Mouse (Mus musculus): ENCODE results near the gene Zdhhc5.

Zdhhc5 gene

GRCm38 (mm10) chr2:84714811-84715561 lies at the start of gene Zdhhc5:
Gene Zdhhc5, minus strand, starts transcription at chr2:84715180.
- DNase-seq (ENCODE audit: low read depth), result peak; percentile 100

- DNase-seq (ENCODE audit: low read depth), result no peak
These were observed 47.8 kb upstream of the Zdhhc5 start for GRCm38 (mm10) chr2:84762818-84763217.

GRCm38 (mm10) chr2:84762295-84762694 lies 47.3 kb upstream of the Zdhhc5 start:
- no peak for DNase-seq (ENCODE audit: low read depth)

GRCm38 (mm10) chr2:84761840-84762239 lies 46.9 kb upstream of the Zdhhc5 start:
- DNase-seq (ENCODE audit: low read depth), result no peak

- DNase-seq (ENCODE audit: low read depth), result no peak
These were observed 46.3 kb upstream of the Zdhhc5 start for GRCm38 (mm10) chr2:84761309-84761708.

- no peak for DNase-seq (ENCODE audit: low read depth)
These were observed 45.8 kb upstream of the Zdhhc5 start for GRCm38 (mm10) chr2:84760777-84761176.

GRCm38 (mm10) chr2:84758542-84759127 lies 43.7 kb upstream of the Zdhhc5 start:
- DNase-seq (ENCODE audit: low read depth), result peak; percentile 69

- no peak for DNase-seq (ENCODE audit: low read depth)
These were observed 42.2 kb upstream of the Zdhhc5 start for GRCm38 (mm10) chr2:84757026-84757682.

- no peak for DNase-seq (ENCODE audit: low read depth)
These were observed 41.3 kb upstream of the Zdhhc5 start for GRCm38 (mm10) chr2:84756245-84756644.

GRCm38 (mm10) chr2:84750115-84750514 lies 35.1 kb upstream of the Zdhhc5 start:
- DNase-seq (ENCODE audit: low read depth), result peak; percentile 76

GRCm38 (mm10) chr2:84744126-84744525 lies 29.1 kb upstream of the Zdhhc5 start:
- no peak for DNase-seq (ENCODE audit: low read depth)

- DNase-seq (ENCODE audit: low read depth), result peak; percentile 94
These were observed 28.6 kb upstream of the Zdhhc5 start, which contains the start of gene Gm19426 for GRCm38 (mm10) chr2:84743561-84743960. Gene Gm19426, minus strand, starts transcription at chr2:84743655.

- peak; percentile 80 for DNase-seq (ENCODE audit: low read depth)
These were observed 27.7 kb upstream of the Zdhhc5 start for GRCm38 (mm10) chr2:84742451-84743283.

- no peak for DNase-seq (ENCODE audit: low read depth)
These were observed 27.0 kb upstream of the Zdhhc5 start for GRCm38 (mm10) chr2:84741841-84742450.

GRCm38 (mm10) chr2:84740608-84741333 lies 25.8 kb upstream of the Zdhhc5 start:
- peak; percentile 73 for DNase-seq (ENCODE audit: low read depth)

GRCm38 (mm10) chr2:84738271-84738911 lies 23.4 kb upstream of the Zdhhc5 start:
- DNase-seq (ENCODE audit: low read depth), result peak; percentile 53

- DNase-seq (ENCODE audit: low read depth), result peak; percentile 41
These were observed 22.5 kb upstream of the Zdhhc5 start for GRCm38 (mm10) chr2:84737451-84737925.

- DNase-seq (ENCODE audit: low read depth), result peak; percentile 34
These were observed 21.6 kb upstream of the Zdhhc5 start for GRCm38 (mm10) chr2:84736312-84737161.

- DNase-seq (ENCODE audit: low read depth), result peak; percentile 15
These were observed 20.5 kb upstream of the Zdhhc5 start for GRCm38 (mm10) chr2:84735346-84735920.

Data from NIH3T3 (cell line).